17 mouse cellular contexts compared by ENCODE assay signal in genomic region chr14:20529643-20530042, GRCm38 (mm10).
"Had no signal": no experiment of that assay in that cellular context is flagged by ENCODE, and none has a peak within 500 bp of the region (broad histone marks: within the 10 kb centered on the region; RNA-seq: fewer than 3 reads in every experiment).

No protein-coding gene starts in this region.

- DNase-seq: retina, postnatal 1 day; right cerebral cortex, adult 18-20 months; right cerebral cortex, postnatal 14 days; right cerebral cortex, postnatal 25 days; right cerebral cortex, postnatal 4 days; spleen, adult 18-20 months; thymus, adult 18-20 months; thymus, adult 2 months; thymus, postnatal 14 days; thymus, postnatal 25 days; thymus, postnatal 36 days; thymus, postnatal 4 days had no signal

- H3K27me3 ChIP-seq: neural tube, embryonic 12.5 days; neural tube, embryonic 13.5 days; neural tube, embryonic 15.5 days; stomach, embryonic 15.5 days had no signal

- H3K4me3 ChIP-seq: neural tube, embryonic 12.5 days; neural tube, embryonic 13.5 days; neural tube, embryonic 15.5 days; stomach, embryonic 15.5 days had no signal

- H3K4me1 ChIP-seq: neural tube, embryonic 12.5 days; neural tube, embryonic 13.5 days; neural tube, embryonic 15.5 days; stomach, embryonic 15.5 days had no signal

- H3K9me3 ChIP-seq: neural tube, embryonic 12.5 days; neural tube, embryonic 13.5 days; neural tube, embryonic 15.5 days; stomach, embryonic 15.5 days had no signal

- H3K36me3 ChIP-seq: neural tube, embryonic 13.5 days; neural tube, embryonic 15.5 days; stomach, embryonic 15.5 days had no signal

- H3K9ac ChIP-seq: neural tube, embryonic 12.5 days; neural tube, embryonic 13.5 days; neural tube, embryonic 15.5 days; stomach, embryonic 15.5 days had no signal

- H3K27ac ChIP-seq: neural tube, embryonic 12.5 days; neural tube, embryonic 13.5 days; neural tube, embryonic 15.5 days; stomach, embryonic 15.5 days; stomach, postnatal 0 days had no signal
